Mouse (Mus musculus) fat pad, adult 2 months (tissue): Measurements from ENCODE around the gene 5830473C10Rik.

ENCODE experiments used
- DNase-seq: peaks from one replicate; pipeline ENCODE4 v3.0.0-alpha.2; 2011; ENCODE audit warnings: low read depth, low spot score; ENCODE audit errors: extremely low read depth

5830473C10Rik gene

DNA sequence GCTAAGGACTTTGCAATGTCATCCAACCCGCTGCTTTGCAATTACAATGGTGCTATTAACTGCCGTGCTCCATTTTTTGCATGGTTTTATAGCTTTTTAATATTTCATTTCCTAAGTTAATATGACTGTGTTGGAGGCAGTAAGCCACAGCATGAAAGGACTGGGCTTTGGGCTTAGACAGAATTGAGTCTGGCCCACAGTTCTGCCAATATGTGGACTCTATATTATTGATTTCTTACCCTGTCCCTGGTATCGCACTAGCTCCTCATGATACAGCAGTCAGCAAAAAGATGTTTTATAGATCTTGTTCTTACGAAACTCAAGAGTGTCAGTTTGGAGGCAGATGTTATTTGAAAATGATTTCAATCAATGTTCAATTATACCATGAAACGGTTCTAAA, 85.5 kb downstream of the 5830473C10Rik start:
- no peak for DNase-seq
